Comparison of ENCODE assay signal across 8 mouse cellular contexts in genomic region chr10:14703830-14704420, GRCm38 (mm10). TPM values are rescaled to one million over a fixed set of nuclear protein-coding genes. Genes with fewer than 3 reads are reported as not detected.
DNase-seq lines count a peak whose midpoint lies in the region; ATAC-seq lines count a peak whose summit lies in the region.

No protein-coding gene starts in this region.

- no peak overlapping the region for H3K27ac ChIP-seq in lung, embryonic 15.5 days
- peak overlapping the region; percentile 56 for H3K27ac ChIP-seq in forebrain, embryonic 12.5 days
- H3K27ac ChIP-seq in limb, embryonic 12.5 days = no peak overlapping the region
- peak overlapping the region; percentile 54 for H3K27ac ChIP-seq in neural tube, embryonic 15.5 days (replicated peaks)

- DNase-seq in lung, postnatal 14 days = no peak
- DNase-seq in thymus, postnatal 10 days (ENCODE audit: low spot score in 2 of 2) = no peak
- DNase-seq in right cerebral cortex, postnatal 14 days = no peak
- DNase-seq in cerebellum, adult 11-12 months = no peak

- H3K4me2 ChIP-seq in lung, embryonic 15.5 days = peak overlapping the region; percentile 53
- peak overlapping the region; percentile 58 for H3K4me2 ChIP-seq in forebrain, embryonic 12.5 days
- H3K4me2 ChIP-seq in limb, embryonic 12.5 days = peak overlapping the region; percentile 61
- peak overlapping the region; percentile 60 for H3K4me2 ChIP-seq in neural tube, embryonic 15.5 days

- H3K9ac ChIP-seq in lung, embryonic 15.5 days = no peak overlapping the region
- peak overlapping the region; percentile 5; the same call in 1 of the 2 replicates for H3K9ac ChIP-seq in forebrain, embryonic 12.5 days
- no peak overlapping the region for H3K9ac ChIP-seq in limb, embryonic 12.5 days (replicated peaks)
- H3K9ac ChIP-seq in neural tube, embryonic 15.5 days (replicated peaks) = peak overlapping the region; percentile 80

- H3K36me3 ChIP-seq in lung, embryonic 15.5 days = no peaks in the 10 kb centered on the region
- no peaks in the 10 kb centered on the region for H3K36me3 ChIP-seq in forebrain, embryonic 12.5 days (replicated peaks)
- H3K36me3 ChIP-seq in limb, embryonic 12.5 days = no peaks in the 10 kb centered on the region
- H3K36me3 ChIP-seq in neural tube, embryonic 15.5 days = no peaks in the 10 kb centered on the region

- peak overlapping the region; percentile 93 for H3K4me3 ChIP-seq in lung, embryonic 15.5 days
- peak overlapping the region; percentile 88 for H3K4me3 ChIP-seq in forebrain, embryonic 12.5 days (replicated peaks)
- H3K4me3 ChIP-seq in limb, embryonic 12.5 days (replicated peaks) = peak overlapping the region; percentile 92
- H3K4me3 ChIP-seq in neural tube, embryonic 15.5 days (replicated peaks) = peak overlapping the region; percentile 89

- peaks cover 15% of the 10 kb centered on the region for H3K4me1 ChIP-seq in lung, embryonic 15.5 days
- H3K4me1 ChIP-seq in forebrain, embryonic 12.5 days = peaks cover 22% of the 10 kb centered on the region
- H3K4me1 ChIP-seq in limb, embryonic 12.5 days (replicated peaks) = peaks cover 11% of the 10 kb centered on the region
- peaks cover 17% of the 10 kb centered on the region for H3K4me1 ChIP-seq in neural tube, embryonic 15.5 days

- no peaks in the 10 kb centered on the region for H3K9me3 ChIP-seq in lung, embryonic 15.5 days
- H3K9me3 ChIP-seq in forebrain, embryonic 12.5 days = no peaks in the 10 kb centered on the region
- H3K9me3 ChIP-seq in limb, embryonic 12.5 days = 0 out of 2 replicates have a peak, but pooled peaks cover 2% of the 10 kb centered on the region
- H3K9me3 ChIP-seq in neural tube, embryonic 15.5 days (replicated peaks) = no peaks in the 10 kb centered on the region

- 64% methylated on average over 4 of the region's 4 CpGs for WGBS in lung, embryonic 15.5 days
- 37% methylated on average over 4 of the region's 4 CpGs for WGBS in forebrain, embryonic 12.5 days
- WGBS in limb, embryonic 12.5 days = 76% methylated on average over 4 of the region's 4 CpGs
- 17% methylated on average over 4 of the region's 4 CpGs for WGBS in neural tube, embryonic 15.5 days

- no peaks in the 10 kb centered on the region for H3K27me3 ChIP-seq in lung, embryonic 15.5 days
- H3K27me3 ChIP-seq in forebrain, embryonic 12.5 days = no peaks in the 10 kb centered on the region
- H3K27me3 ChIP-seq in limb, embryonic 12.5 days = no peaks in the 10 kb centered on the region
- H3K27me3 ChIP-seq in neural tube, embryonic 15.5 days (replicated peaks) = no peaks in the 10 kb centered on the region

- ATAC-seq in lung, embryonic 15.5 days (ENCODE audit: borderline replicate concordance, extremely low read depth, low FRiP score, low TSS enrichment) = no peak
- ATAC-seq in forebrain, embryonic 12.5 days (ENCODE audit: low FRiP score) = no peak
- ATAC-seq in limb, embryonic 12.5 days (ENCODE audit: insufficient number of reproducible peaks, insufficient read depth, low FRiP score, low TSS enrichment, low read depth) = no peak
- ATAC-seq in neural tube, embryonic 15.5 days (ENCODE audit: low FRiP score) = no peak

RNA-seq across cellular contexts. Expression of gene Vta1, which starts 1.4 kb away (rescaled TPM):
- 98.1 and 99.1 TPM in 2 replicates for polyA plus RNA-seq in lung, embryonic 15.5 days (2015; fragmentation: Nextera tagmentation; extraction: Ambion mirVana)
- 154 and 159 TPM in 2 replicates for polyA plus RNA-seq in forebrain, embryonic 12.5 days (2016; fragmentation: Nextera tagmentation; extraction: Ambion mirVana)
- 96.5 and 108 TPM in 2 replicates for polyA plus RNA-seq in limb, embryonic 12.5 days (2016; fragmentation: Nextera tagmentation; extraction: Ambion mirVana)
- 173 and 187 TPM in 2 replicates for polyA plus RNA-seq in neural tube, embryonic 15.5 days (2015; fragmentation: Nextera tagmentation; extraction: Ambion mirVana)

RNA-seq across cellular contexts. Expression of gene Nmbr, which starts 1.5 kb away (rescaled TPM):
- polyA plus RNA-seq in lung, embryonic 15.5 days (2015; fragmentation: Nextera tagmentation; extraction: Ambion mirVana) = 0.39 and 0.74 TPM in 2 replicates
- polyA plus RNA-seq in forebrain, embryonic 12.5 days (2016; fragmentation: Nextera tagmentation; extraction: Ambion mirVana) = 0.28 and 0.43 TPM in 2 replicates
- polyA plus RNA-seq in limb, embryonic 12.5 days (2016; fragmentation: Nextera tagmentation; extraction: Ambion mirVana) = 0.26 and 0.40 TPM in 2 replicates
- polyA plus RNA-seq in neural tube, embryonic 15.5 days (2015; fragmentation: Nextera tagmentation; extraction: Ambion mirVana) = 2.8 and 3.4 TPM in 2 replicates

RNA-seq across cellular contexts. Expression of gene Gje1, which starts 14.1 kb away (rescaled TPM):
- not detected in 2 replicates for polyA plus RNA-seq in lung, embryonic 15.5 days (2015; fragmentation: Nextera tagmentation; extraction: Ambion mirVana)
- not detected in 2 replicates for polyA plus RNA-seq in forebrain, embryonic 12.5 days (2016; fragmentation: Nextera tagmentation; extraction: Ambion mirVana)
- polyA plus RNA-seq in limb, embryonic 12.5 days (2016; fragmentation: Nextera tagmentation; extraction: Ambion mirVana) = not detected in 2 replicates
- polyA plus RNA-seq in neural tube, embryonic 15.5 days (2015; fragmentation: Nextera tagmentation; extraction: Ambion mirVana) = not detected in 2 replicates

Comparison
In these comparisons a context has a peak if more than half of its experiments do, and no peak if none do; other contexts are left out.
1. H3K27ac ChIP-seq: peak in forebrain, embryonic 12.5 days (single experiment) and neural tube, embryonic 15.5 days (single experiment); none in lung, embryonic 15.5 days (single experiment) and limb, embryonic 12.5 days (single experiment).
2. H3K9ac ChIP-seq: peak in forebrain, embryonic 12.5 days (single experiment) and neural tube, embryonic 15.5 days (single experiment); none in lung, embryonic 15.5 days (single experiment) and limb, embryonic 12.5 days (single experiment).
3. Peak in every context shown above with its lines, with median percentiles within 50 percentile points of each other: H3K4me2 ChIP-seq and H3K4me3 ChIP-seq.